ENCODE assay signal across 9 mouse cellular contexts in the genomic region with DNA sequence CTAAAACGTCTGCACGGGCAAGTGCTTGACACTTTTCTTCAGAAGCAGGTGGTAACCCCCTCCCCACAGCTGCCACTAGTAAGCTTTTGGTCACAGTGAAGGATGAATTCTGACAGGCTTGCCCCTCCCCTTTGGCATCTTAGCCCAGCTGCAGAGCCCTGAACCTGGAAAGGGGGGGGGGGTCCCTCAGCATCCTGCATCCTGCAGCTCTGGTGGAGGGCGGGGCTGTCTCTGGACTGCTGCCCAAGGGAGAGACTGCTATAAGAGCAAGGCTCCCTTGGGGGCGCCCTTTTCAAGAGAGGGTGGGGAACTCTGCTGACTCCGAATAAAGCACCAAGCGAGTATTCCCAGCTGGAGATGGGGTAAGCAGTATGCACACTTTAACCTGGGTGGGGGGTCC.
DNase-seq lines count a peak whose midpoint lies in the region; ATAC-seq lines count a peak whose summit lies in the region.
"Had no signal": no experiment of that assay in that cellular context is flagged by ENCODE, and none has a peak within 500 bp of the region (broad histone marks: within the 10 kb centered on the region; RNA-seq: fewer than 3 reads in every experiment).

No protein-coding gene starts in this region.

- peak; percentile 40; the same call in 1 of the 2 replicates for ATAC-seq in forebrain, embryonic 13.5 days
- ATAC-seq in midbrain, embryonic 12.5 days (ENCODE audit: low FRiP score, low read depth): peak; percentile 50

- 0 out of 2 replicates have a peak, but pooled peaks cover 2% of the 10 kb centered on the region for H3K4me1 ChIP-seq in forebrain, embryonic 13.5 days
- no peaks in the 10 kb centered on the region for H3K4me1 ChIP-seq in midbrain, embryonic 12.5 days
- H3K4me1 ChIP-seq: liver, embryonic 13.5 days had no signal

- H3K27me3 ChIP-seq in forebrain, embryonic 13.5 days: peaks cover 66% of the 10 kb centered on the region
- H3K27me3 ChIP-seq in midbrain, embryonic 12.5 days: peaks cover 73% of the 10 kb centered on the region

- no peak overlapping the region for H3K4me3 ChIP-seq in forebrain, embryonic 13.5 days
- peak overlapping the region; percentile 58 for H3K4me3 ChIP-seq in midbrain, embryonic 12.5 days
- H3K4me3 ChIP-seq: liver, embryonic 13.5 days had no signal

- peak overlapping the region; percentile 4; the same call in 1 of the 2 replicates for H3K4me2 ChIP-seq in forebrain, embryonic 13.5 days
- peak overlapping the region; percentile 66 for H3K4me2 ChIP-seq in midbrain, embryonic 12.5 days (replicated peaks)
- H3K4me2 ChIP-seq: liver, embryonic 13.5 days had no signal

- no peak overlapping the region for H3K9ac ChIP-seq in forebrain, embryonic 13.5 days
- no peak overlapping the region for H3K9ac ChIP-seq in midbrain, embryonic 12.5 days (replicated peaks)
- H3K9ac ChIP-seq: liver, embryonic 13.5 days had no signal

- no peaks in the 10 kb centered on the region for H3K36me3 ChIP-seq in forebrain, embryonic 13.5 days (ENCODE audit: poor library complexity, severe bottlenecking)
- H3K36me3 ChIP-seq in midbrain, embryonic 12.5 days: no peaks in the 10 kb centered on the region
- H3K36me3 ChIP-seq: liver, embryonic 13.5 days had no signal

- 24% methylated on average over 6 of the region's 6 CpGs for WGBS in forebrain, embryonic 13.5 days
- 29% methylated on average over 6 of the region's 6 CpGs for WGBS in midbrain, embryonic 12.5 days

- H3K9me3 ChIP-seq in forebrain, embryonic 13.5 days (replicated peaks): no peaks in the 10 kb centered on the region
- H3K9me3 ChIP-seq in midbrain, embryonic 12.5 days: no peaks in the 10 kb centered on the region
- H3K9me3 ChIP-seq: liver, embryonic 13.5 days had no signal

- intact Hi-C loops in gastrocnemius, postnatal 14 days (cut with DNase I; ENCODE audit: low total_unique reads): no loop called here
- intact Hi-C loops in gastrocnemius, postnatal 36 days (cut with DNase I): loop anchor here (2.0 kb wide), 1 partner anchor 22 kb away; no protein-coding TSS in a partner anchor

- DNase-seq in gastrocnemius, postnatal 14 days: peak; percentile 22
- DNase-seq in gastrocnemius, postnatal 36 days: no peak
- peak; percentile 34 for DNase-seq in ES-CJ7 (ENCODE audit: low read depth, low spot score)
- DNase-seq in adrenal gland, postnatal 4 days (ENCODE audit: low spot score in 2 of 2): no peak
- DNase-seq in spleen, adult 12 weeks (ENCODE audit: low spot score): no peak
- DNase-seq in adrenal gland, adult 18-20 months (ENCODE audit: low spot score in 2 of 2): no peak
- DNase-seq: liver, embryonic 13.5 days had no signal

- no peak overlapping the region for H3K27ac ChIP-seq in forebrain, embryonic 13.5 days
- H3K27ac ChIP-seq in midbrain, embryonic 12.5 days (replicated peaks): no peak overlapping the region
- H3K27ac ChIP-seq: liver, embryonic 13.5 days had no signal

Comparison
In these comparisons a context has a peak if more than half of its experiments do, and no peak if none do; other contexts are left out.
1. DNase-seq: peak in gastrocnemius, postnatal 14 days (single experiment) and ES-CJ7 (single experiment); none in gastrocnemius, postnatal 36 days (0 of 2), adrenal gland, postnatal 4 days (0 of 2), spleen, adult 12 weeks (single experiment) and adrenal gland, adult 18-20 months (0 of 2).